Mouse (Mus musculus) bone marrow, adult 2 months (tissue): ENCODE measurements around the gene Snapc5. TPM values are rescaled to one million over a fixed set of nuclear protein-coding genes. Genes with fewer than 3 reads are reported as not detected.
"Not testable (repeated sequence)": the region's sequence is repeated elsewhere in the genome, so short reads cannot be mapped to it uniquely, and the experiment has no call there.

ENCODE experiments used
- H3K27ac ChIP-seq: fragments of 200-500 bp; 2 replicates; pipeline ENCODE4 v1.5.1; 2012; ENCODE audit warnings: low read depth, mild to moderate bottlenecking, control low read depth, inconsistent platforms, low read length; ENCODE audit not compliant: control insufficient read depth, poor library complexity, insufficient read depth
- H3K4me1 ChIP-seq: fragments of 200-500 bp; 2 replicates; pipeline ENCODE4 v1.6.1; 2011; ENCODE audit warnings: low read length; ENCODE audit not compliant: control insufficient read depth, insufficient read depth
- H3K4me3 ChIP-seq: fragments of 200-500 bp; replicated peaks from 2 replicates; pipeline ENCODE3; 2011; ENCODE audit warnings: mild to moderate bottlenecking, low read depth, low read length, control low read depth; ENCODE audit not compliant: control insufficient read depth
- CTCF ChIP-seq: fragments of 200-500 bp; IDR thresholded peaks from 2 replicates; pipeline ENCODE4 v1.5.1; 2011; ENCODE audit warnings: low read length, control low read depth; ENCODE audit not compliant: control insufficient read depth, insufficient read depth
- POLR2A ChIP-seq: fragments of 200-500 bp; IDR thresholded peaks from 2 replicates; pipeline ENCODE4 v1.6.1; 2011; ENCODE audit warnings: low read depth, mild to moderate bottlenecking, control low read depth, low read length, borderline replicate concordance; ENCODE audit not compliant: control insufficient read depth
- WGBS: fragments of 180-500 bp; shearing (Covaris S2); methylation state at CpG from one replicate; pipeline ENCODE4 v1.1.7; 2018; 5-methylcytosine and 5-hydroxymethylcytosine counted together
- polyA plus RNA-seq: library from polyadenylated mRNA; stranded (reverse); fragments of >200 nt; gene quantifications from 2 replicates; pipeline ENCODE4 v1.2.4, GENCODE M21; 2011; ENCODE audit warnings: low replicate concordance; ENCODE audit not compliant: missing spikeins, insufficient read depth, insufficient read length

Gene Snapc5
- polyA plus RNA-seq, 1 experiment = 30.2 TPM

GRCm38 (mm10) chr9:64173666-64174220, 5.3 kb upstream of the Snapc5 start:
- Histone ChIP-seq H3K27ac (peak overlapping the region; percentile 44), H3K4me1 (no peaks in the 10 kb centered on the region; the same call in 1 of the 2 replicates), H3K4me3 (peak overlapping the region; percentile 92)
- TF ChIP-seq CTCF = no peak
- TF ChIP-seq POLR2A = no peak
- WGBS = under 1% methylated on average over 16 of the region's 16 CpGs

- TF ChIP-seq POLR2A (no peak), CTCF (no peak)
- H3K4me1 ChIP-seq = no peaks in the 10 kb centered on the region; the same call in 1 of the 2 replicates
- H3K4me3 ChIP-seq = no peak overlapping the region
- no peak overlapping the region for H3K27ac ChIP-seq
Observed at GRCm38 (mm10) chr9:64174341-64174740, 4.7 kb upstream of the Snapc5 start.

- Histone ChIP-seq H3K4me1 (no peaks in the 10 kb centered on the region; the same call in 1 of the 2 replicates), H3K27ac (no peak overlapping the region), H3K4me3 (no peak overlapping the region)
- 65% methylated on average over 8 of the region's 8 CpGs for WGBS
- TF ChIP-seq CTCF = no peak
- TF ChIP-seq POLR2A = no peak
Observed at GRCm38 (mm10) chr9:64174766-64175165, 4.3 kb upstream of the Snapc5 start.

- no peaks in the 10 kb centered on the region; the same call in 1 of the 2 replicates for H3K4me1 ChIP-seq
- WGBS = 74% methylated on average over 11 of the region's 11 CpGs
- TF ChIP-seq CTCF = no peak
- TF ChIP-seq POLR2A = no peak
- no peak overlapping the region for H3K4me3 ChIP-seq
- H3K27ac ChIP-seq = no peak overlapping the region
Observed at GRCm38 (mm10) chr9:64175378-64175777, 3.7 kb upstream of the Snapc5 start.

- Histone ChIP-seq H3K4me3 (peak overlapping the region; percentile 100), H3K4me1 (no peaks in the 10 kb centered on the region; the same call in 1 of the 2 replicates), H3K27ac (no peak overlapping the region)
- WGBS = 57% methylated on average over 3 of the region's 3 CpGs
- TF ChIP-seq POLR2A = no peak
- TF ChIP-seq CTCF = no peak
Observed at GRCm38 (mm10) chr9:64178610-64178973, 482 bp upstream of the Snapc5 start.

- H3K4me1 ChIP-seq, H3K4me3 ChIP-seq, H3K27ac ChIP-seq: not testable (repeated sequence)
- 82% methylated on average over 5 of the region's 5 CpGs for WGBS
Observed at GRCm38 (mm10) chr9:64183295-64183694, 4.2 kb downstream of the Snapc5 start.

GRCm38 (mm10) chr9:64184166-64184840, 5.2 kb downstream of the Snapc5 start:
- TF ChIP-seq CTCF (no peak), POLR2A (no peak)
- Histone ChIP-seq H3K4me1 (no peaks in the 10 kb centered on the region; the same call in 1 of the 2 replicates), H3K27ac (no peak overlapping the region), H3K4me3 (no peak overlapping the region)
- WGBS = 86% methylated on average over 5 of the region's 5 CpGs

GRCm38 (mm10) chr9:64193879-64194278, 14.8 kb downstream of the Snapc5 start:
- TF ChIP-seq CTCF (no peak), POLR2A (no peak)

More at GRCm38 (mm10) chr9:64193879-64194278, 14.8 kb downstream of the Snapc5 start:
- WGBS = 91% methylated on average over 1 of the region's 1 CpGs
- Histone ChIP-seq H3K4me1 (no peaks in the 10 kb centered on the region), H3K4me3 (no peak overlapping the region), H3K27ac (no peak overlapping the region)
